Mouse (Mus musculus) ES-Bruce4 (cell line): ENCODE data around the gene Prcd. TPM values are rescaled to one million over a fixed set of nuclear protein-coding genes. Genes with fewer than 3 reads are reported as not detected.

Experiments used
- H3K27ac ChIP-seq: 2 replicates; pipeline ENCODE4 v1.5.1; 2012; ENCODE audit warnings: low read length, inconsistent platforms; ENCODE audit not compliant: insufficient read depth
- H3K27me3 ChIP-seq: 2 replicates; pipeline ENCODE4 v1.6.1; 2012; ENCODE audit warnings: mild to moderate bottlenecking, low read length, inconsistent platforms; ENCODE audit not compliant: control insufficient read depth, poor library complexity, insufficient read depth, severe bottlenecking
- H3K36me3 ChIP-seq: 2 replicates; pipeline ENCODE4 v1.6.1; 2012; ENCODE audit warnings: inconsistent platforms, mild to moderate bottlenecking, low read length, moderate library complexity; ENCODE audit not compliant: control insufficient read depth, poor library complexity, insufficient read depth, severe bottlenecking
- H3K4me1 ChIP-seq: one replicate; pipeline ENCODE4 v1.8.1; 2011; ENCODE audit warnings: low read length; ENCODE audit not compliant: control insufficient read depth, insufficient read depth
- H3K4me3 ChIP-seq: 2 replicates; pipeline ENCODE4 v1.5.1; 2011; ENCODE audit warnings: low read depth, mild to moderate bottlenecking, low read length
- H3K9ac ChIP-seq: 2 replicates; pipeline ENCODE4 v1.6.1; 2012; ENCODE audit warnings: low read depth, mild to moderate bottlenecking, inconsistent platforms; ENCODE audit not compliant: poor library complexity, severe bottlenecking
- H3K9me3 ChIP-seq: replicated peaks from 2 replicates; pipeline ENCODE4 v1.6.1; 2012; ENCODE audit warnings: mild to moderate bottlenecking, low read length, inconsistent platforms; ENCODE audit not compliant: control insufficient read depth, poor library complexity, insufficient read depth, severe bottlenecking
- CTCF ChIP-seq: IDR thresholded peaks from one replicate; pipeline ENCODE4 v1.8.1; 2011; ENCODE audit warnings: low read depth, low read length
- EP300 ChIP-seq: IDR thresholded peaks from 2 replicates; pipeline ENCODE4 v1.6.1; 2011; ENCODE audit warnings: low read depth, low read length; ENCODE audit not compliant: insufficient read depth
- POLR2A ChIP-seq: IDR thresholded peaks from one replicate; pipeline ENCODE4 v1.8.1; 2011; ENCODE audit warnings: low read length; ENCODE audit not compliant: insufficient read depth
- polyA plus RNA-seq: library from polyadenylated mRNA; stranded (reverse); fragments of >200 nt; gene quantifications from 2 replicates; pipeline ENCODE4 v1.2.4, GENCODE M21; 2011; ENCODE audit warnings: low read depth; ENCODE audit not compliant: missing spikeins, insufficient read depth, insufficient read length

The Prcd gene
- polyA plus RNA-seq, 1 experiment: not detected

GRCm38 (mm10) chr11:116695194-116695880 lies 42.0 kb downstream of the Prcd start:
- no peak overlapping the region for H3K9ac ChIP-seq
- peak overlapping the region; percentile 3; the same call in 1 of the 2 replicates for H3K27ac ChIP-seq
- H3K4me3 ChIP-seq: no peak overlapping the region
- H3K36me3 ChIP-seq: no peaks in the 10 kb centered on the region
- no peaks in the 10 kb centered on the region for H3K27me3 ChIP-seq
- no peaks in the 10 kb centered on the region for H3K9me3 ChIP-seq
- TF ChIP-seq EP300: no peak
- TF ChIP-seq CTCF: no peak
- TF ChIP-seq POLR2A: no peak
- peaks cover 11% of the 10 kb centered on the region for H3K4me1 ChIP-seq

GRCm38 (mm10) chr11:116696426-116696825 lies 43.1 kb downstream of the Prcd start:
- no peak overlapping the region for H3K9ac ChIP-seq
- no peak overlapping the region for H3K4me3 ChIP-seq
- H3K9me3 ChIP-seq: no peaks in the 10 kb centered on the region
- TF ChIP-seq EP300 (no peak), CTCF (no peak), POLR2A (no peak)
- no peaks in the 10 kb centered on the region for H3K27me3 ChIP-seq
- H3K4me1 ChIP-seq: peaks cover 11% of the 10 kb centered on the region
- no peaks in the 10 kb centered on the region for H3K36me3 ChIP-seq
- no peak overlapping the region for H3K27ac ChIP-seq

- Histone ChIP-seq H3K27ac (peak overlapping the region; percentile 42), H3K4me1 (peaks cover 11% of the 10 kb centered on the region), H3K9me3 (no peaks in the 10 kb centered on the region), H3K9ac (no peak overlapping the region), H3K27me3 (no peaks in the 10 kb centered on the region), H3K36me3 (no peaks in the 10 kb centered on the region), H3K4me3 (no peak overlapping the region)
- TF ChIP-seq POLR2A (no peak), EP300 (0 out of 2 replicates have a peak, but pooled peaks have one; percentile 53)
Measured at GRCm38 (mm10) chr11:116697521-116697920, 44.2 kb downstream of the Prcd start.

- no peak for TF ChIP-seq POLR2A
- no peak for TF ChIP-seq EP300
- TF ChIP-seq CTCF: no peak
- Histone ChIP-seq H3K4me1 (peaks cover 7% of the 10 kb centered on the region), H3K27me3 (no peaks in the 10 kb centered on the region), H3K9me3 (no peaks in the 10 kb centered on the region), H3K27ac (no peak overlapping the region), H3K36me3 (no peaks in the 10 kb centered on the region), H3K9ac (no peak overlapping the region), H3K4me3 (no peak overlapping the region)
Measured at GRCm38 (mm10) chr11:116701377-116701841, 48.1 kb downstream of the Prcd start.

DNA sequence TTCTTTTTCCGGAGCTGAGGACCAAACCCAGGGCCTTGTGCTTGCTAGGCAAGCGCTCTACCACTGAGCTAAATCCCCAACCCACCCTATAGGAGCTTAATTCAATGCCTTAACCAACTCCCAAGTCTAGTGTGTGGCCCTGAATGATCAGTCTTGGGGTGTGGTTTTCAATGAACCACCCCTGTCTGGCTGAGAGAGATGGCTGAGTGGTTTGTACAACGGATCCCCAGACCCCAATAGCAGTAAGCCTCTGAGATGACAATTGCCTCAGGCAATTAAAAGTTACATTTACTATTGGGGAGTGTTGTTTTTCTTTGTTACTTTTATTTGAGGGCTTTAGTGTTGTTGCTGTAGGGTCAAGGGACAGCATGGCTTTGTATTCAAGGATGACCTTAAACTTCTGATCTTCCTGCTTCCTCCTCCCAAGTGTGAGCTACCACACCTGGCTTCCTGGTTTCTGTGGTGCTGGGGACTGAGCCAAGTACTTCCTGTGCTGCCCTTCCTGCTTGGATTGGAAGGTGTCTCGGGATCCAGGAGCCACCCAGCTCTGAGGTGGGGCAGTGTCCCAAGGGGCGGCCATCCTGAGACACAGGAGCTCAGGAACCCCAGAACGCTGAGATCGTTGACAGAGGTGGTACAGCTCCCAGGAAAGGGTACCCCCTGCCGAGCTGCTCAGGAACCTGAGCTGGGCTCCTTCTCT lies 51.2 kb downstream of the Prcd start:
- Histone ChIP-seq H3K27me3 (no peaks in the 10 kb centered on the region), H3K4me1 (no peaks in the 10 kb centered on the region), H3K4me3 (no peak overlapping the region), H3K27ac (peak overlapping the region; percentile 30), H3K36me3 (no peaks in the 10 kb centered on the region), H3K9ac (no peak overlapping the region), H3K9me3 (no peaks in the 10 kb centered on the region)
- 0 out of 2 replicates have a peak, but pooled peaks have one; percentile 34 for TF ChIP-seq EP300
- TF ChIP-seq POLR2A: no peak
- no peak for TF ChIP-seq CTCF

GRCm38 (mm10) chr11:116705204-116705608 lies 51.9 kb downstream of the Prcd start:
- no peaks in the 10 kb centered on the region for H3K36me3 ChIP-seq
- H3K27me3 ChIP-seq: no peaks in the 10 kb centered on the region
- TF ChIP-seq EP300 (no peak), POLR2A (no peak), CTCF (no peak)
- H3K4me3 ChIP-seq: no peak overlapping the region
- H3K9me3 ChIP-seq: no peaks in the 10 kb centered on the region
- H3K27ac ChIP-seq: no peak overlapping the region
- no peaks in the 10 kb centered on the region for H3K4me1 ChIP-seq
- no peak overlapping the region for H3K9ac ChIP-seq
